Mouse (Mus musculus): ENCODE results near the gene Dusp23.

DNA sequence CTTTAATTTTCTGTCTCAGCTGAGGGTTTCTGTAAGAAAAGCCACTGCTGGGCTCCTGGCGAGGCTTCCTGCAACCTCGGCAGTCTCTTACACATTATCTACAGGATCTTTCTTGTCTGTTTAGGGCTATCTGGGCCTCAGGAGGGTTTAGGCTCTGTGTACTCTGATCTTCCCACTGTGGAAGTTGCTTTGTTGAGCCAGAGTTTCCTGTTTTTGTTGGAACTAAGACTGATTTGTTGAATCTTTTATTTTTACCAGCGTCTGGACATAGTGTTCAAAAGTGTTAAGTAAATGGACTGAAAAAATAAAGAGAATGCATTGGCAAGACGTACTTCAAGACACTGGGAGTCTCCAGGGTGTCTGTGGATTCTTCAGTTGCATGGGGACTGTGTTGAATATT lies 2.5 kb upstream of the Dusp23 start:
- TF ChIP-seq CTCF (conservative IDR thresholded peaks at IDR 0.05; ENCODE audit: insufficient read depth, insufficient read length, low read depth, low read length) (no peak), POLR2A (IDR thresholded peaks at IDR 0.05; ENCODE audit: low read depth, low read length) (no peak)

Data from kidney, adult 2 months (tissue).